Mouse (Mus musculus) cerebellum, postnatal 25 days (tissue): Measurements from ENCODE around the gene Wdr66.
A peak's percentile ranks its signal among the peaks of the same experiment; 100 is the strongest.
"Not testable (repeated sequence)": the region's sequence is repeated elsewhere in the genome, so short reads cannot be mapped to it uniquely, and the experiment has no call there.

Experiments used
- DNase-seq, 2 experiments: peaks; one replicate each; pipeline ENCODE4 v3.0.0; 2021; ENCODE audit warnings: mixed read lengths in 2 of 2

Wdr66 gene

DNA sequence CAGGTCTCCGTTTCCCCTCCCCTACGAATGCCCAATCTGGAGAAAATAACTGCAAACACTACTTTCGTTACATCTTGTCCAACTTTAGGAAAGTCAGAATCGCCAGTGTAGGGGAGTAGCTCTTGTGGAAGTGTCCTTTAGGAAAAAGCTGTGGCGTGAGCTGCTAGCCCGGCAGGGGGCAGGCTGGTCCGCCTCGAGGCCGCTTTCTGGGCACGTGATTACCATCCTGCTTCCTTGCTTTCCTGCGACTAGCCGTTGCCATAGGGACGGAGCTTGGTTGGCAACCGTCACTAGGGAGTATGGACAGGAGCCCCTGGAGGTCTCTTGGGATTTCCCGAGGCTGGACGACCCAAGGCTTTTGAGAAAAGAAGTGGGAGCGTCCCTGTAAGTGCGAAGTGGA is at the start of gene Wdr66:
Gene Wdr66 (plus strand): TSS at position 269 of the 400 bp plus-strand sequence.
- peak; percentile 81 to 91 for DNase-seq

- not testable (repeated sequence) for DNase-seq
Observed at GRCm38 (mm10) chr5:123202771-123203170, 49.1 kb upstream of the Wdr66 start.

- not testable (repeated sequence) for DNase-seq
Observed at GRCm38 (mm10) chr5:123203591-123203990, 48.3 kb upstream of the Wdr66 start.

DNA sequence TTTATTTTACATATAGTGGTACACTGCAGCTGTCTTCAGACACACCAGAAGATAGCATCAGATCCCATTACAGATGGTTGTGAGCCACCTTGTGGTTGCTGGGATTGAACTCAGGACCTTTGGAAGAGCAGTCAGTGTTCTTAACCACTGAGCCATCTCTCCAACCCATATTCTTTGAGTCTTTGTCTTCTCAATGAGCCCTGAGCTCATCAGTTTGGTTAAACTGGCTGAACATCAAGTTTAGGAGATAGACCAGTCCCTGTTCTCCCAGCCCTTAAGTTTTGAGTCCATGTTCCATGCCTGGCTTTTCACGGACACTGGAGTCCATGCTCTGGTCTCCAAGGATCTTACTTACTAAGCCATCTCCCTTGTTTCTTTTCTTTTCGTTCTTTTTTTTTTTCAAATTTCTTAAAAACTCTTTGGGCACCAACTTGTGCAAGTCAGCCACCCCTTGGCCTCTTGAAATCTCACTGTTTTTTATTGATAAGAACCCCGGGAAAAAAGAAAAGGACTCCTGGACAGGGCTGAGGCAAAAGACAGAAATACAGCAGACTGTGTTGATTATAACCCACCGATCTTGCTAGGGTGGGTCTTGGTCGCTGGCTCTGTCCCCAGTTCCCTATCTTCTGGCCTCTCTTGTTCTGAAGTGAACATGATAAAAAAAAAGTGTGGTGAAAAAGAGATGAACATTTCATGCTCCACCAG is 29.4 kb upstream of the Wdr66 start:
- not testable (repeated sequence) for DNase-seq

DNA sequence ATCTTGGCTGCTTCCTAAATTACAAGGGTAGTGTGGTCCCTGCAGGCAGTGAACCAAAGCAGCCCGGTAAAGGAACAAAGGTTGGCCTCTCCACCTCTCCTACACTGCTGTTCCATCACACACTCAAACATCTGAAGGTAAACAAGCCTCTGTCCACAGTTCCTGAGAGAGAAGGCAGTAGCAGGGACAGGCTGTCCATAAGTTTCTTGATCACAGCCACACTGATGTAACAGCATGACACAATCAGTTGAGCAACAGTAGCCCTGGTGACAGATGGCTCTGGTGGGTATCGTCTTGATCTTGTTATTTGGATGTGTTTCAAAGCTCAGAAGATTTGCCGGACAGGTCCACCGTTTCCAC is 28.9 kb upstream of the Wdr66 start:
- DNase-seq = peak in 1 of 2 experiments; percentile 23

DNA sequence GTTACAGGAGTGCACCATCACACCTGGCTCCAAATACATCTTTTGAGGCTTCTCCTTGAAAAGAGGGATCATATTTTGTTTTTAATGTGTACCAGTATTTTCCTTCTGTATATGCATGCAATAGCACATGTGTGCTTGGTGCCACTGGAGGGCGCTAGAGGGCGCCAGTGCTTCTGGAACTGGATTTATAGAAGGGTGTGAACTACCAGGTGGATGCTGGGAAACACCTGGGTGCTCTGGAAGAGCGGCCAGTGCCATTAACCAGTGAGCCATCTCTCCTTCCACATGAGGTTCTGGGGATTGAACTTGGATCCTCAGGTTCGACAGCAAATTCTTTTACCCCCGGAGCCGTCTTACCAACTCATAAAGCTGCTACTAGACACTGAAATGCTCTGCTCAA is 28.0 kb upstream of the Wdr66 start:
- not testable (repeated sequence) for DNase-seq

GRCm38 (mm10) chr5:123226851-123227250 is 25.1 kb upstream of the Wdr66 start:
- DNase-seq = no peak

DNA sequence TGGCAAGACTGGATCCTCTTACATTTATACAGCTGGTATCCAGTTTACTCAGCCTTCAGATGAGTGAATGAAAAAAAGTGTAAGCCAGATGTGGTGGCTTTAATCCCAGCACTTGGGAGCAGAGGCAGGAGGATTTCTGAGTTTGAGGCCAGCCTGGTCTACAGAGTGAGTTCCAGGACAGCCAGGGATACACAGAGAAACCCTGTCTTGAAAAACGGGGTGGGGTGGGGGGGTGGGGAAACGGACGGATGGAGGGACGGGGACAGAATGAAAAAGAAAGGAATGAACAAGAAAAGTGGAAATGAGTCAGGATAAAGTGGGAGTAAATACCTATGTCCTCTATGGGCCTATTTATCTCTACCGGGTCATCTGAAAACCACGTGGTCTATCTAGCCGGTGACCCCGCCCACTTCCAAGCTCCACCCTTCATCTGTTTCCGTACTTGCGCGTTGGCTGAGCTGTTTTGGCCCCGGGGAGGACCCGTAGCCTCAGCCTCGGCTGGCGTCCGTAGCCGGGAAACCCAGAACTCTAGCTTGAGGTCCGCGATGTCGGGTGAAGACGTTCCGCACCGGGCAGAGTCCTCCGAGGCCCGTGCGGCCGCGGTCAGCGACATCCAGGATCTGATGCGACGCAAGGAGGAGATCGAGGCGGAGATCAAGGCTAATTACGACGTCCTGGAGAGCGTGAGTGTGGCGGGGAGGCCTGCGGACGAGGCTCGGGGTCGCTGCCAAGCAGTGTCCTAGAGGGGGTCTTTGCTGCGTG is 24.0 kb upstream of the Wdr66 start:
- DNase-seq = peak; percentile 99

DNA sequence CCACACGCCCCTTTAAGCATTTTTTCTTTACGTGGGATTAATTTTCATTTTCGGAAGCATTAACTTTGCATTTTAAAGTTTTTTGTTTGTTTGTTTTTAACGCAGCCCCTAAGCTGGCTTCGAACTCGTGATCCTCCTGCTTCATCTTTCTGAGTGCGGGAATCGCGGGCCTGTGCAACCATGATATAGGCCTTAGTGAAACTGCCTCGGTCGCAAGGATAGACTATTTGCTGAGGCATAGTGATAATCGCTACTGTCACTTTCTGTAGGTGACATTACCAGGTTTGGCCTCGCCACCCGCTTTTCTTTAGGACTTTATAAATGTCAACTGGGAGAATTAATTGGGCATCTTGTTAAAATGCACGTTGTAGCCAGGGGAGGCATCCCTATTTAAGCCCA is 23.4 kb upstream of the Wdr66 start:
- DNase-seq = no peak

- DNase-seq = no peak
Observed at GRCm38 (mm10) chr5:123229296-123229695, 22.6 kb upstream of the Wdr66 start.

- DNase-seq = no peak
Observed at GRCm38 (mm10) chr5:123232180-123232579, 19.7 kb upstream of the Wdr66 start.

DNA sequence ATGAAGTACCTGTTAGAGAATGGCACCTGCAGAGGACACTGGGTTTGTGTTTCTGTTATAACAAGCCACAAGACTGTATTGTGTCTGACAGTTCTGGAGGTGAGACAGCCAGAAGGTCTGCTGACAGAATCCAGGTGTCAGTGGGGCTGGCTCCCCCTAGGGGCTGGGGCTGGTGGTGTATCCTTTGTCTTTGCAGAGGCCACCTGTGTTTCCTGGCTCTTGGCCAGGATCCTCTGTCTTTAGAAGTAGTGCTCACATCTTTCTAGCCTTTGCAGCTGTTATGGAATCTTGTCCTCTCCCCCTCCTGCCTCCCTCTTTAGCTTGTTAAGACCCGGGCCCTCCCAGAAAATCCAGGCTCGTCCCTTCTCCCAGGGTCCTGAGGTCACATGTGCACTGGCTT is 16.2 kb upstream of the Wdr66 start:
- DNase-seq = peak; percentile 54 to 76

DNA sequence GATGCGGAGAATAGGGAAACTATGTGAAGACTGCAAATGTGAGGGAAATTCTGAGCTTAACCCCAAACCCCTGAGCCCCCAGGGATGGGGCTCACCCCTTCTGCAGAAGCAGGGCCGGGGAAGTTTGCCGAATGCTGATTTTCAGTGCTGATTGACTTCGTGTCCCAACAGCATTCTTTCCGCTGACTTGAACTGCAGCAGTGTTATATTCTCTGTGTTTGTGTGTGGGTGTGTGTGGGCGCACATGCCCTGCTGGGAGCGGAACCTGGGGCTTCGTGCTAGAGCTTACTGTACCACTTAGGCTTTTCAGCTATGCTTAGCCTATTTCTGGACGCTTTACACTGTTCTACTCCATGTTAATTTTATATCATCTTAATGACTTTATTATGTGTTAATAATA is 15.5 kb upstream of the Wdr66 start:
- no peak for DNase-seq

GRCm38 (mm10) chr5:123239501-123239900 is 12.4 kb upstream of the Wdr66 start:
- DNase-seq = no peak

GRCm38 (mm10) chr5:123245518-123245917 is 6.4 kb upstream of the Wdr66 start:
- DNase-seq = peak; percentile 74 to 83

- no peak for DNase-seq
Observed at GRCm38 (mm10) chr5:123251390-123251789, 512 bp upstream of the Wdr66 start.

DNA sequence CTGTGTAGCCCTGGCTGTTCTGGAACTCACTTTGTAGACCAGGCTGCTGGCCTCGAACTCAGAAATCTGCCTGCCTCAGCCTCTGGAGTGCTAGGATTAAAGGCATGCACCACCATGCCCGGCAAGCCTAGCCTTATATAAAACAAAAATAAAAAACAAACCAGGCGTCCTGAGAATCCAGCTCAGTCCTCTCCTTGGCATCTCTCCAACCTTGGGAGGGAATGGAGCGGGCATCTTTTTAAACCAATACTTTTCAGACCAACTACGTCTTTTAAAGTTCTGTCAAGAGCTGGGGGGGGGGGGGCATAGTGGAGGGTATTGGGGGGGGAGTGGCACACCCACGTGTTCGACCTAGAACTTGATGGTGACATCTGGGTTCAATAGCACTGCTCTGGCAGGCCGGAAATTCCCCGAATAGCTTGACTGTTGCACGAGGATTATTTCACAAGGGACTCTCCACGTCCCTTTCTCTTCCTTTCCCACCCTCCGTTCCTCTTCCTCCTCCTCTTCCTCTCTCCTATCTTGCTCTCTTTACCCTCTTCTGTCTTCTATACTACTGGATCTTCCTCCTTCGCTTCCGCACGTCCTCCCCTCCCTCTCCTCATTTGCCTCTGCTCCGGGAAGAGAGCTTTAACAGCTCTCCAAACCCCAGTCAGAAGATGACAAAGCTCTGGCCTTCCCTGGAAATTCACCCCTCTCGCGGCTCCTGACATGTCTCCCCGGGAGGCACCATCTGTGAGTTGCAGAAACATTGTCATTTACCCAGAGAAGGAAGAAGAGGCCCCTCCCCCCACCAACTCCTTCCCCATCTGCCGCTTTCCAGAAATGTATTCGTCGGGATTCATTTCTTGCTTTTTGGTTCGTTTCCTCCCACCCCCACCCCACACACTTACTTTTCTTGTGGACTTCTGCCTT is 5.2 kb downstream of the Wdr66 start:
- peak; percentile 57 to 74 for DNase-seq

DNA sequence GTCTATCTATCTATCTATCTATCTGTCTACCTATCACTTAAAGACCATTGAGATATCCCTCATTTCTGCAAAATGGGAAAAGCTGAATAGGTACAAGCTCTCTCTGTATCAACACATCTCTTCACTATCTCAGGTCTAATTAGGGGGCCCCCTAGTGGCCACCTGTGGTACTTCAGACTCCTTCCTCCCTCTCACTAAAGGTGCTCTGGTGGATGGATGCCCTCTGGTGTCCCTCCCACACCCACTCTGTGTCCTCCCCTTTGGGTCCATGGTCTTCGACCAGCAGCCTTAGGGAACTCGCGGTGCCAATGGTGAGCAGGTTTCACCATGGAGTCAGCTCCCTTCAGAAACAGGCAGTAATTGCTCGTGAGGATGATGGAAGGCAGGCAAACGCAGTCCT is 7.1 kb downstream of the Wdr66 start:
- peak; percentile 86 to 90 for DNase-seq

GRCm38 (mm10) chr5:123260698-123261097 is 8.8 kb downstream of the Wdr66 start:
- DNase-seq = no peak

- no peak for DNase-seq
Observed at GRCm38 (mm10) chr5:123266909-123267308, 15.0 kb downstream of the Wdr66 start.

DNA sequence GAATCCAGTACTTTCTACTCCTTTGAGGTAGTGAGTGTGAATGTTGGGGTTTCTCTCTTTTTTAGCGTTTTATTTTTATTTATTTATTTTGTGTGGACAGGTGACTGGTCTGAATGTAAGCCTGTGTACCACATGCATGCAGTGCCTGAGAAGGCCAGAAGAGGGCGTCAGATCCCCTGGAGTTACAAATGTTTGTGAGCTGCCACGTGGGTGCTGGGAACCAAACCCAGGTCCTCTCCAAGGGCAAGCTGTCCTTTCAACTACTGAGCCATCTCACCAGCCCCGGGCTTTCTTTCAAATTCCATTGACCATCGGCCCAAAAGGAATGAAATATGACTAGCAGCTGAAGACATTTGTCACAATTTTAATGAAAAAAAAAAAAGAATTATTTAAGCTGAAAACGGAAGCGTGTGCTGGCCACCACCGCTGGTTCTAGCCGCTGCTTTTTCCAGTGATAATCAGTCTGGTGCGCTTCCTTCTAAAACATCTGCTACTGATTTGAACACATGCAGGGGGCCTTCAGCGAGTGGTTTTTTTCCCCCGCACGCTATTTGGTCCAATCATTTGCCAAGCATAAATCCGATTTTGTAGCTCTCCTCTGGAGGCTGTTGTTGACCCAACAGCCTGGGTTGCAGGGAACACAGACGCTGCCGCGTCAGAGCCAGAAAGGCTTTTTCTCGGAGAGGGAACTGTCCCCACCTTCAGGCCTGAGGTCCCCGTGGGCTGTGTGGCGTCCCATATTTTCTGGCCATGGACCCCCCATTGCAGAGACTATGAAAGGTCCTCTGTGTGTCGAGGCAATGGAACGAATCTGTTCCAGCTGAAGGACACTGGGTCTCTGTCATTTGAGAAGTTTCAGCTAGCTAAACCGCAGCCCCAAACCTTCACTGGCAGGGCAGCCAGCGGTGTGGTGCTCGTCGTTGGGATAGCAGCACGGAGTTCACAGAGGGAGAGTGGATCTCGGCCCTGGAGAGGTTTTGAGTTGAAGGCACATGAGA is 16.9 kb downstream of the Wdr66 start:
- DNase-seq = no peak

DNA sequence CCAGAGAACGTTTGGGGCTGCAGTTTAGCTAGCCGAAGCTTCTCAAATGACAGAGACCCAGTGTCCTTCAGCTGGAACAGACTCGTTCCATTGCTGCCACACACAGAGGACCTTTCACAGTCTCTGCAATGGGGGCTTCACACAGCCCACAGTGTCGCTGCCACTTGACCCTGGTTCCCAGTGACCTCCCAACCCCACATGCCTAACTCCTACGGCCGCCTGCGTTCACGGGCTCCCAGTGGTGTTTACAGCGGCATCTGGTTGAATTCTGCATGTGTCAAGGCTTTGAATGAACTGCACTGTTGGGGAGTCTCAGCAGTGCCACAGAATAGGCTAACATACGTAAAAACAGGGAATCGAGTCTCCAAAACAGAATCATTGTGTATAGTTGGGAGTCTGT is 19.0 kb downstream of the Wdr66 start:
- no peak for DNase-seq
